Mouse (Mus musculus): ENCODE data around the gene Zfp810.
A peak's percentile ranks its signal among the peaks of the same experiment; 100 is the strongest.

DNA sequence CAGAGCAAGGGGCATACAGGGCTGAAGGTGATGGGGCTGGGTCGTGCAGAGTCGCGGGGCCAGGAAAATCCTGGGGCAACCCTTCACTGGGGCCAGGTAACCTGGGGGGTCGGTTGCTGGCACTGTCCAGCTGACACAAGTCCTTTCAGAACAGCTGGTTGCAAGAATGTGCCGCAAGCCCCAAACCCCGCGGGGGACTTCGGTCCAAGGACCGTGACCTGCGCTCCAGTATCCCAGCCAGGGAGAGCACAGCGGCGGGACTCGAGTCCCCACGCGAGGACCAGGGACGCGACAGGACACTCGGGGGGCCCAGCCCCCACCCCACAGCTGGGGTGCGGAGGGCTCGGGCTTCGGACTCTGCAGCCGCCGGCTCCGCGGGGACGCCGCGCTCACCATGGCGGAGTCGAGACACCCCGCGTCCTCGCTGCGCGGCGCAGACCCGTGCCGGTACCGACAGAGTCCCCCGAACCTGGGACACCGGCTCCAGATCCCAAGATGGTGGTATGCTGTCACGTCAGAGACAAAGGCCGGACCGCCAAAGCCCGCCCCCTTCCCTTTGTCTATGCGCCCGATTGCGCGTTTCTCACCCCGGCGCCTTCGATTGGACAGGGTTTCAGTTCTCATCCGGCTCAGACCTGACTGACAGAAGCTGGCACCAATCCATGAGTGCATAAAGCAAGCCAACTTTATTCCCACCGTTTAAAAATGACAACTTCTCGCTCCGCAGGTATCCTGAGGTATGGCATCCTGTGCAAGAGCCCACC is at the start of gene Zfp810:
- TF ChIP-seq CTCF (IDR thresholded peaks at IDR 0.05; ENCODE audit: borderline replicate concordance, extremely low read depth, insufficient read depth, insufficient read length) (no peak), POLR2A (IDR thresholded peaks at IDR 0.05; ENCODE audit: borderline replicate concordance, extremely low read depth, insufficient read depth, insufficient read length, poor library complexity, severe bottlenecking) (peak; percentile 62)

All from brain, embryonic 14.5 days (tissue).